Mouse (Mus musculus): ENCODE data around the gene Gm48551. TPM values are rescaled to one million over a fixed set of nuclear protein-coding genes. Genes with fewer than 3 reads are reported as not detected.
A peak's percentile ranks its signal among the peaks of the same experiment; 100 is the strongest.

Gene Gm48551
- total RNA-seq, 1 experiment = 1.8 TPM

GRCm38 (mm10) chr10:81350351-81351063 is 33.8 kb upstream of the Gm48551 start, which contains the start of gene Hmg20b:
Hmg20b (minus strand) TSS chr10:81350480.
- Histone ChIP-seq H3K4me3 (ENCODE audit: insufficient read depth in 1 of 2, low read depth in 1 of 2, low read length in 2 of 2, poor library complexity in 1 of 2, severe bottlenecking in 1 of 2) (peak within 1 kb of the TSS; percentile 75 to 87), H3K36me3 (ENCODE audit: control insufficient read depth, insufficient read depth, low read length, poor library complexity, severe bottlenecking) (no peaks in the 10 kb centered on the region), H3K9me3 (ENCODE audit: control insufficient read depth, insufficient read depth, low read depth, low read length) (no peaks in the 10 kb centered on the region), H3K4me1 (ENCODE audit: control insufficient read depth in 2 of 2, insufficient read depth in 2 of 2, low read length in 2 of 2, poor library complexity in 1 of 2) (peaks cover 11 to 20% of the 10 kb centered on the region in 2 experiments; a peak in 3 of 4 replicates), H3K9ac (ENCODE audit: insufficient read depth, low read depth, low read length, poor library complexity, severe bottlenecking) (peak within 1 kb of the TSS; percentile 76), H3K27ac (ENCODE audit: insufficient read depth, low read depth, low read length, poor library complexity, severe bottlenecking) (peak within 1 kb of the TSS; percentile 69; the same call in 1 of the 2 replicates)
- TF ChIP-seq HCFC1 (IDR thresholded peaks at IDR 0.05; ENCODE audit: borderline replicate concordance, insufficient read depth, low read length) (no peak), ZNF384 (IDR thresholded peaks at IDR 0.05; ENCODE audit: low read depth, low read length) (peak; percentile 87), CHD2 (IDR thresholded peaks at IDR 0.05; ENCODE audit: low read depth, low read length) (0 out of 2 replicates have a peak, but pooled peaks have one; percentile 15)
- in situ Hi-C loops (cut with MboI; ENCODE audit: low sequenced_read_pairs in 2 of 2, unreplicated experiment in 2 of 2) = no loop called here
- DNase-seq (ENCODE audit: low read depth, low spot score) = peak; percentile 97

DNA sequence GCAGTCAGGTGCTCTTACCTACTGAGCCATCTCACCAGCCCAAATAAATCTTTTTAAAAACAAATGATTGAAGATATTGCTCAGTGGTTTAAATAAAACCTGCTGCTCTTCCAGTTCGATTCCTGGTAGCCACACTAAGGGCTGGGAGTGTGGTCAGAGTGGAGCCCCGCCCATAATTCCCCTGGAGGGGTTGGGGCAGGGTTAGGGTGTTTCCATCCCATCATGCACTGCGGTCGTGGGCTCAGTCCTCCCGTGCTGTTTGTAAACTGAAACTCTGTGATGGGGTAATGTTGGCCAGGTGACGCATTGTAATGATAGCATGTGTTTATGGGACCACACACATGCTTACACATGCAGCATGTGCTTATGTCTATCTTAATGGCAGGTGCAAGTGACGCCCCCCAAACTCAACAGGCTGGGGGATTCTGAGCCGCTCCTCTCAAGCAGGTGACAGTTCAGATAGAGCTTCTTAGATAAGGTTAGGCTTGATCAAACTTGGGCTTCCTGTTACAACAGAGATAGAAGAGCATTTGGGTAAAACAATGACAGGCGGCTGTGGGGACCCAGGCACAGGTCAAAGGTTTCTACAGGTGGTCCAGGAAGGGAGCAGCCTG is 32.5 kb upstream of the Gm48551 start:
- peak overlapping the region; percentile 1; the same call in 1 of the 2 replicates for H3K27ac ChIP-seq (ENCODE audit: insufficient read depth, low read depth, low read length, poor library complexity, severe bottlenecking)
- peak; percentile 81 for DNase-seq (ENCODE audit: low read depth, low spot score)
- peak overlapping the region; percentile 49; the same call in 1 of the 2 replicates for H3K9ac ChIP-seq (ENCODE audit: insufficient read depth, low read depth, low read length, poor library complexity, severe bottlenecking)

GRCm38 (mm10) chr10:81354738-81355477 is 29.4 kb upstream of the Gm48551 start:
- in situ Hi-C loops (cut with MboI; ENCODE audit: low sequenced_read_pairs in 2 of 2, unreplicated experiment in 2 of 2) = no loop called here
- Histone ChIP-seq H3K27ac (ENCODE audit: insufficient read depth, low read depth, low read length, poor library complexity, severe bottlenecking) (peak overlapping the region; percentile 94), H3K9ac (ENCODE audit: insufficient read depth, low read depth, low read length, poor library complexity, severe bottlenecking) (peak overlapping the region; percentile 34; the same call in 1 of the 2 replicates), H3K9me3 (ENCODE audit: control insufficient read depth, insufficient read depth, low read depth, low read length) (no peaks in the 10 kb centered on the region), H3K4me1 (ENCODE audit: control insufficient read depth in 2 of 2, insufficient read depth in 2 of 2, low read length in 2 of 2, poor library complexity in 1 of 2) (peaks cover 11 to 26% of the 10 kb centered on the region in 2 experiments; a peak in 3 of 4 replicates), H3K36me3 (ENCODE audit: control insufficient read depth, insufficient read depth, low read length, poor library complexity, severe bottlenecking) (peaks cover 1% of the 10 kb centered on the region; the same call in 1 of the 2 replicates), H3K4me3 (ENCODE audit: insufficient read depth in 1 of 2, low read depth in 1 of 2, low read length in 2 of 2, poor library complexity in 1 of 2, severe bottlenecking in 1 of 2) (no peak overlapping the region; a peak in 1 of 4 replicates)
- TF ChIP-seq CHD2 (IDR thresholded peaks at IDR 0.05; ENCODE audit: low read depth, low read length) (no peak), MAFK (IDR thresholded peaks at IDR 0.05; ENCODE audit: insufficient read depth, low read depth, low read length) (peak; percentile 89)
- no peak for DNase-seq (ENCODE audit: low read depth, low spot score)

More for the DNA sequence above, 32.5 kb upstream of the Gm48551 start:
- Histone ChIP-seq H3K36me3 (ENCODE audit: control insufficient read depth, insufficient read depth, low read length, poor library complexity, severe bottlenecking) (no peaks in the 10 kb centered on the region), H3K4me1 (ENCODE audit: control insufficient read depth in 2 of 2, insufficient read depth in 2 of 2, low read length in 2 of 2, poor library complexity in 1 of 2) (peaks cover 11 to 23% of the 10 kb centered on the region in 2 experiments; a peak in 3 of 4 replicates), H3K4me3 (ENCODE audit: insufficient read depth in 1 of 2, low read depth in 1 of 2, low read length in 2 of 2, poor library complexity in 1 of 2, severe bottlenecking in 1 of 2) (peak overlapping the region; percentile 35 to 62), H3K9me3 (ENCODE audit: control insufficient read depth, insufficient read depth, low read depth, low read length) (no peaks in the 10 kb centered on the region)
- TF ChIP-seq ZC3H11A (IDR thresholded peaks at IDR 0.05; ENCODE audit: borderline replicate concordance, low read depth, low read length) (no peak), CHD2 (IDR thresholded peaks at IDR 0.05; ENCODE audit: low read depth, low read length) (no peak), MAFK (IDR thresholded peaks at IDR 0.05; ENCODE audit: insufficient read depth, low read depth, low read length) (no peak), ZNF384 (IDR thresholded peaks at IDR 0.05; ENCODE audit: low read depth, low read length) (no peak), HCFC1 (IDR thresholded peaks at IDR 0.05; ENCODE audit: borderline replicate concordance, insufficient read depth, low read length) (no peak)
- in situ Hi-C loops (cut with MboI; ENCODE audit: low sequenced_read_pairs in 2 of 2, unreplicated experiment in 2 of 2) = no loop called here

DNA sequence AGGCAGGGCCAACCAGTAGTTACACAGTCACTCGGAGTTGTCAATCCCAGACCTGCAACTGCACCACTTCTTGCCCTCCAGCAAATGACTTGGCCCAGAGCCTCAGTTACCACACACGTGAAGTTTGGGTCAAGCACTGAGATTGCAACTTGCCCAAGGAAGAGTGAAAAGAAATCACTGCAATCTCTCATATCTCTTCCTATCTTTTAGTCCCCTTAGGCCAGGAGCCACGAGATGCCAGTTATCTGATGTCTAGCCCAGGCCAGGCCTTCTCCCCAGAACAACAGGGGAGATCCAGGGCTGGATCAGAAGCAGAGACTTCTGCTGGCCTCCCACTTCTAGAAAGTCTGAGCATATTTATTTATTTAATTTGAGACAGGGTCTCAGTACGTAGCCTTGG is 28.7 kb upstream of the Gm48551 start:
- no peaks in the 10 kb centered on the region for H3K9me3 ChIP-seq (ENCODE audit: control insufficient read depth, insufficient read depth, low read depth, low read length)
- no peak for DNase-seq (ENCODE audit: low read depth, low spot score)
- peaks cover 5% of the 10 kb centered on the region; the same call in 1 of the 2 replicates for H3K36me3 ChIP-seq (ENCODE audit: control insufficient read depth, insufficient read depth, low read length, poor library complexity, severe bottlenecking)
- in situ Hi-C loops (cut with MboI; ENCODE audit: low sequenced_read_pairs in 2 of 2, unreplicated experiment in 2 of 2) = no loop called here
- H3K9ac ChIP-seq (ENCODE audit: insufficient read depth, low read depth, low read length, poor library complexity, severe bottlenecking) = peak overlapping the region; percentile 15; the same call in 1 of the 2 replicates
- H3K27ac ChIP-seq (ENCODE audit: insufficient read depth, low read depth, low read length, poor library complexity, severe bottlenecking) = peak overlapping the region; percentile 94; the same call in 1 of the 2 replicates
- peaks cover 13 to 29% of the 10 kb centered on the region in 2 experiments; a peak in 3 of 4 replicates for H3K4me1 ChIP-seq (ENCODE audit: control insufficient read depth in 2 of 2, insufficient read depth in 2 of 2, low read length in 2 of 2, poor library complexity in 1 of 2)
- no peak overlapping the region for H3K4me3 ChIP-seq (ENCODE audit: insufficient read depth in 1 of 2, low read depth in 1 of 2, low read length in 2 of 2, poor library complexity in 1 of 2, severe bottlenecking in 1 of 2)
- TF ChIP-seq MAFK (IDR thresholded peaks at IDR 0.05; ENCODE audit: insufficient read depth, low read depth, low read length) (no peak), ZC3H11A (IDR thresholded peaks at IDR 0.05; ENCODE audit: borderline replicate concordance, low read depth, low read length) (no peak), HCFC1 (IDR thresholded peaks at IDR 0.05; ENCODE audit: borderline replicate concordance, insufficient read depth, low read length) (no peak), CHD2 (IDR thresholded peaks at IDR 0.05; ENCODE audit: low read depth, low read length) (no peak), ZNF384 (IDR thresholded peaks at IDR 0.05; ENCODE audit: low read depth, low read length) (no peak)
